Mouse (Mus musculus) C2C12 (cell line): ENCODE results near the gene Tgm5.
"Not testable (repeated sequence)": the region's sequence is repeated elsewhere in the genome, so short reads cannot be mapped to it uniquely, and the experiment has no call there.

ENCODE experiments used
- CEBPB ChIP-seq: IDR thresholded peaks from one replicate; pipeline ENCODE4 v1.6.1; 2011; ENCODE audit warnings: low read depth, mild to moderate bottlenecking, control low read depth, moderate library complexity
- CTCF ChIP-seq: IDR thresholded peaks from one replicate; pipeline ENCODE4 v1.5.1; 2011; ENCODE audit not compliant: control insufficient read depth, insufficient read depth, insufficient read length
- MYOD1 ChIP-seq: IDR thresholded peaks from one replicate; pipeline ENCODE4 v1.6.1; 2011; ENCODE audit warnings: low read depth; ENCODE audit not compliant: control insufficient read depth, insufficient read length
- MYOG ChIP-seq: IDR thresholded peaks from one replicate; pipeline ENCODE4 v1.6.1; 2011; ENCODE audit not compliant: control insufficient read depth, insufficient read length; ENCODE audit errors: extremely low read depth

- not testable (repeated sequence) for TF ChIP-seq CTCF, CEBPB, MYOG, MYOD1
These were observed 40.7 kb upstream of the Tgm5 start for GRCm38 (mm10) chr2:121126302-121126701.
